Mouse (Mus musculus) gastrocnemius, adult 2 months (tissue): ENCODE measurements at regions not wholly inside any gene's neighbourhood (a gene's known extent, or its start where the extent isn't known, plus 50 kb on each side); places are given as distances from the start of the nearest gene placed in this dataset.

Experiments used
- DNase-seq: peaks from one replicate; pipeline ENCODE4 v3.0.0; 2022
- H3K27ac ChIP-seq: fragments of 200-600 bp; 2 replicates; pipeline ENCODE4 v1.8.1; 2022; ENCODE audit warnings: mild to moderate bottlenecking
- H3K4me3 ChIP-seq: fragments of 200-600 bp; 2 replicates; pipeline ENCODE4 v1.8.1; 2022; ENCODE audit warnings: mild to moderate bottlenecking, moderate library complexity
- CTCF ChIP-seq: fragments of 200-600 bp; IDR thresholded peaks from 2 replicates; pipeline ENCODE4 v1.8.1; 2022; ENCODE audit warnings: antibody characterized with exemption, mild to moderate bottlenecking, moderate library complexity
- intact Hi-C: fragments of 180-260 bp; cut with DNase I; formaldehyde crosslinking; loops from one replicate; pipeline ENCODE4 v1.15.1; 2025

DNA sequence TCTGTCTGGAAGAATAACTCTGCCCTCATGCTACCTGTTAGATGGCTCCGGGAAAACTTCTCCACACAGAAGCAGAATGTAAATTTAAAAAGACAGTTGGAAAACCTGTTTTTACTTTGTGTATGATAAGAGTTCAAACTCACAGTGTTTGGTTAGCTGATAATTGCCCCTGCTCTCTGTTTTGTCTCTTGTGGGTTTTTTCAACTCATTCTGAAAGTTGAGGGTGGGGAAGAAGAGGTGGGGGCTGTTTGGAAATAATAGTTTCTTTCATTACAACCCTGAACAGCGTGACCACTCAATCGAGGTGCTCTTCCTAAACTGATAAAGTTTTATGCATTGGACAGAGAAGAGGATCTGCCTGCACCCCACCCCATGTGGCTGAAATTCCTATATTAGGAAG is 626.7 kb upstream of the Intu start:
- intact Hi-C loops: no loop called here
- DNase-seq: no peak
- no peak for TF ChIP-seq CTCF
- Histone ChIP-seq H3K27ac (no peak overlapping the region), H3K4me3 (no peak overlapping the region)

DNA sequence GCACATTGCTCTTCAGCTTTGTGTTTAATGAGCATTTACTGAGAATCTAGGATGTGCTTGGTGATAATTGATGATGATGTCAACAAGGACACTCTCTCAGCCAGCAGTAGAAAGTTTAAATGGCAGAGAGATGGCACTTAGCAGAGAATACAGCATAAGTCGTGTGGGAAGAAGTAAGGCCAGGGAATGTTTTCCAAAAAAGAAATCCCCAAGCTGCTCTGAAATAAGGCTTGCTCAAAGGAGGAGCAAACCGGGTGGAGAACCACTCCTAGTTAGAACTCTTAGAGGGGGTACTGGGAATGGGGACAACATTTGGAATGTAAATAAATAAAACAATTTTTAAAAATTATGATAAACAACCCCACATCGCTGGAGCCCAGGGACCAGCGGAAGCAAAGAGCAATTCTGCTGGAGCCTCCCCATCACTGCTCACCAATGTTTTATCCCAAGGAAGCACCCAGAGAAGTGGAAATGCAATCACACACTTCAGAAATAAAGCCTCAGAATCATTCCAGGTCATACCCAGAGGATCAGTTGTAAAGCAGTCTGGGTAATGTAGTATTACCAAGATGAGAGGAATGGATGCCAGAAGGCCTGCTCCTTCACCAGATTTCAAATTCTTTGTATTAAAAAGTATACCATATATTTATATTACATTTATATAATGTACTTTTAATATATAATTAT is 622.3 kb upstream of the Intu start:
- H3K27ac ChIP-seq: no peak overlapping the region
- intact Hi-C loops: no loop called here

DNA sequence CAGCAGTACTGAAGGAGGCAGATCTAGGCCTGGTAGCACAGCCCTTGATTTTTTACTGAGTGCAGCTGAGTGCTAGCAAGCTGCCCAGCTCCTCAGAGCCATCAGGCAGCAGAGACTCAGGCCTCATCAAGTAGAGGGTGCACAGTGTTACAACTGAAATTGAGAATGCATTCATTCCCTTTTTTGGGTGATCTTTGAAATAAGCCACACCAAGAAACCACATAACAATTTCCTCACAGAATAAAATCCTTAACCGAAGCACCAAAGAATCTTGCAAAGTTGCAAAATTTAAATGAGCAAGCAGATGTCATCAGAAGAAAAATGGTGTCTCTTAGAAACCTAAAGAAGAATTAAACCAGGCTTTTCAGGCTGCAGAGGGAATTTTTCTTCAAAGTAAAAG is 621.4 kb upstream of the Intu start:
- no peak overlapping the region for H3K4me3 ChIP-seq

More for the DNA sequence above, 622.3 kb upstream of the Intu start:
- H3K4me3 ChIP-seq: no peak overlapping the region
- no peak for TF ChIP-seq CTCF
- DNase-seq: no peak

DNA sequence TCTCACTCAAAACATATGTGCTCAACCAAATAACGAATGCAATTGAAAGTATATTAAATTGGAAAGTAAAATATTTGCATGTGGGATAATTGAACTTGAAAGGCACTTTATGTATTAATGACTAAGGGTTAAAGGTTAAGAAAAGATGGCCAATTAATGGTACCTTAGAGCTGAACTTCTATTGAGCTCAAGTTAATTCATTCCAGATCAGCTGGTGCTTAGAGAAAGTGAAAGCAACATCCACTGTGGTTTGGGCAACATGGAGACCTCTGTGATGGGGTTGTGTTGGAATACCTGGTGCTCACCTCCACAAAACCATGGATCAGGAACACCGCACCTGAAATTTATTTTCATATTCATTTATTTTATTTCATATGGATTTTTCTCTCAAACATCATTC is 612.5 kb upstream of the Intu start:
- no peak for TF ChIP-seq CTCF
- H3K27ac ChIP-seq: no peak overlapping the region
- intact Hi-C loops: no loop called here

More for the DNA sequence above, 621.4 kb upstream of the Intu start:
- no peak for DNase-seq
- no peak for TF ChIP-seq CTCF
- H3K27ac ChIP-seq: no peak overlapping the region
- intact Hi-C loops: no loop called here

DNA sequence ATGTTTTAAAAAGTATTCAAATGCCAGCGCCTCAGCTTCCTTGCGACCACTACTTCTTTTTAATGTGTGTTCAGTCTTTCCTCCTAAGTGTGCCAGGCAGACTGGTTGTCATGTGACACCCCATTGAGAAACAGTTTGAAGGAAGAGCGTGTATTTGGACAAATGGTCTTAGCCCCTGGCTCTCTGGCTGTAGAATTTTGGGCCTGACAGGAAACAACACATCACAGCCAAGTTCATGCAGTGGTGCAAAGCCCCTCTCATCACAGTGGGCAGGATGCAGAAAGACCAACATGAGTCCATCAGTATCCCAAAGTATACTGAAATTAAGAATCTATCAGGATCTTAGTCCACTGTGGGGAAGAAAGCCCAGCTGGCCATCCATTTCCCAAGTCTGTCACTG is 605.6 kb upstream of the Intu start:
- intact Hi-C loops: no loop called here
- TF ChIP-seq CTCF: no peak
- no peak for DNase-seq
- no peak overlapping the region for H3K27ac ChIP-seq
- no peak overlapping the region for H3K4me3 ChIP-seq

More for the DNA sequence above, 612.5 kb upstream of the Intu start:
- DNase-seq: no peak
- H3K4me3 ChIP-seq: no peak overlapping the region

DNA sequence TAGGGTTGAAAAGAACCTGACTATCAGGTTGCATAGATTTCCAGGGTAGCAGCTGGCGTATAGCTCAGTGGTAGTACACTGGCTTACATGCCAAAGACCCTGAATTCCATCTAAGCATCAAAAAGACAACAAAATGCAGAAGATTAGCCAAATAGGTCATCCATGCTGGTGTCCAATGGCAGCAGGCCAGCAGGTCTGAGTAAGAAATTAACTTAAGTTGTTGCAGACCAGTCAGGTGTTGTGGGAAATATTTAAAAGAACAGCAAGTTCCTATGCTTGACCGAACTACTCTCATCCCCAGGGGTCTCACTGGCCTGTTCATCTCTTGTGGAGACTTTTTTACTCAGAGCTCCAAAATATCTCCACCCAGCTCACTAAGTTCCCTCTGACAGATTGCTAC is 602.7 kb upstream of the Intu start:
- intact Hi-C loops: no loop called here
- TF ChIP-seq CTCF: no peak
- Histone ChIP-seq H3K27ac (no peak overlapping the region), H3K4me3 (no peak overlapping the region)
- DNase-seq: peak; percentile 29

DNA sequence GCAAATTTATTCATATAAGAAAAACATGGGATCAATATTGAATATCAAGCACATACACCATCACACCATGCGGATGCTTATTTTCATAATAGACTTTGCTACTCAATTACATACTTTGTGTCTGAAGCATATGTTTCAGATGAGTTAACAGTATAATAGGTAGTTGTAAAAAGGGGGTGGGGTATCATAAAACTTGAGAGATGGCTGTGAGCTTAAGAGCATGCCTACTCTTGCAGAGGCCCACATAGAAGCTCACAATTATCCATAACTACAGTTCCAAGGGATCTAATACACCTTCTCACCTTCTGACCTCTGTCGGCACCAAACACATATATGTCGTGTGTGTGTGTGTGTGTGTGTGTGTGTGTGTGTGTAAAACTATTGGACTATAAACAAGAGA is 597.7 kb upstream of the Intu start:
- intact Hi-C loops: no loop called here
- TF ChIP-seq CTCF: no peak
- no peak for DNase-seq
- Histone ChIP-seq H3K4me3 (no peak overlapping the region), H3K27ac (no peak overlapping the region)

DNA sequence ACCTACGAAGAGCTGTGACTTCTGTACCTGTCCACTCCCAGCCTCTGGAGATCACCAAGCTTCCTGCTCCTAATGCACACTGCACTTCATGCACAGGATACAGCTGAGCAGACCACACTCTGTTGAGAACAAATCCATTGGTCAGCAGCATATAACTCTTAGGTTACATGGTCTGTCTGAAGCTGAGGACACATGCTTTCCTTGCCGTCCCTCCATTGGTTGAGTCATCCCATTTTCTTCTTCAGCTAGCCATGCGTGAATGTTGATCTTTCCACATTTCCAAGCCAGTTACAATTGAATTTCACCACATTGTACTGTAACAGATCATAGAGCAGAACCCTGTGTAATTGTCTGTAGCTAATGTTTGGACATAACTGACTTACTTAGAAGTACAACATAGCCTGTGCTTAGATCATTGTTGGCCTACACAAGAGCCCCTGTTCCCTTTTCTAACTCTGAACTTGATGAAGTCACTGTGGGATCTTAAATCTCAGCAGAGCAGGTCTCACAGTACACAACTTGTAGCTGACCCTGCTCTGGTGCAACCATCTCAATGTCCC is 593.3 kb upstream of the Intu start:
- Histone ChIP-seq H3K4me3 (no peak overlapping the region), H3K27ac (no peak overlapping the region)
- intact Hi-C loops: no loop called here
- no peak for DNase-seq
- TF ChIP-seq CTCF: no peak

DNA sequence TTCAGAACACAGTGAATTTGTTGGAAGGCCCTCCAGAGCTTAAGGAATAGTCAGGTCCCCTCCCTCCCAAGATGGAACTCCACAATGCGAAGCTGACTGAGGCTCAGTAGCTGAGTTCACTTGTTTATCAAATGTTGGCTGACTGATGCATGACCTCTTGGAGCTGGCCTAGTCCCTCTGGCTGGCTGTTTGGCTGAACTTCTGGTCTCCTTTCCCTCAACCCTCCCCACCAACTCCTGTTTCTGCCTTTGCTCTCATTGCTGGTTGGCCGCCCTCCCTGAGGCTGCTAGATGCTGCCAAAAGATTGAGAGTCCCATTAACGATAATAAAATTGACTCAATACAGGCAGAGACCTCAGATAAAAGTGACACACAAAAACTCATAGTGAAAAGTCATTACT is 586.5 kb upstream of the Intu start:
- DNase-seq: peak; percentile 85
- no peak overlapping the region for H3K4me3 ChIP-seq
- no peak for TF ChIP-seq CTCF
- intact Hi-C loops: no loop called here
- H3K27ac ChIP-seq: no peak overlapping the region

DNA sequence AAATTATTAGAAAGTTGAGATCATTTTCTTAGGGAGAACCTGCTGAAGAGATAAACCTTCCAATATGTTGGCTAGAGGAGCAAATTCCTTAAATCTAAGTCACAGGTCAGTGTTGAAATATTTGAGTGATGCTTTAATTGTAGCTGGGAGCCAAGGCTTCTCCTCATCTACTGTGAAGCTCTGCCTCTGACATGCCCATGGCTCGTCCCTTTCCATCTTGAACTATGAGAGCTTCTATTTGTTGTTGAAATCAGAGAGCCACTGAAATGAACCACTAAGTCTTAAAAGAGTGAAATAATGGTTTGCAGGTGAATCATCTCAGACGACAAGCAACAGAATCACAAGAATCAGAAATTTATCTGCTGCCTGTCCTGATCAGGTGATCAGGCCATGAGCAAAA is 579.0 kb upstream of the Intu start:
- H3K27ac ChIP-seq: no peak overlapping the region
- no peak for DNase-seq
- H3K4me3 ChIP-seq: no peak overlapping the region
- TF ChIP-seq CTCF: no peak
- intact Hi-C loops: no loop called here

DNA sequence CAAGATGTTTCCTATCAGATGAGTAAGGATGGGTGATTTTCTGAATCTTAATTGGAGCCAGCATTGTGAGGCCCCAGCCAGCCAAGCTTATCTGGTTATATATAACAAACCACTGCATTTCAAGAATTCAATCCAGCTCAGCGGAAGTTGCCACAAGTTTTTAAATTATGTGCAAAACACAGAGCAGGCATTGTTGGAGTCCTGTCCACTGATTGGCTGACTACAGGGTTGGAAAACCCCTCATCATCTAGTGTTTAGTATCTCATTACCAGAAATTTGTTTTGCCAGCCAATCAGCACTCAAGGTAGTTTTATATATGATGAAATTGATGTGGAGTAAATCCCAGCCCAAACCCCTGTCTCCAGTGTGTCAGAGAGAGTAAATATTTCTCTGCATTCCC is 578.5 kb upstream of the Intu start:
- intact Hi-C loops: no loop called here
- H3K27ac ChIP-seq: no peak overlapping the region
- no peak overlapping the region for H3K4me3 ChIP-seq
- DNase-seq: no peak
- no peak for TF ChIP-seq CTCF

DNA sequence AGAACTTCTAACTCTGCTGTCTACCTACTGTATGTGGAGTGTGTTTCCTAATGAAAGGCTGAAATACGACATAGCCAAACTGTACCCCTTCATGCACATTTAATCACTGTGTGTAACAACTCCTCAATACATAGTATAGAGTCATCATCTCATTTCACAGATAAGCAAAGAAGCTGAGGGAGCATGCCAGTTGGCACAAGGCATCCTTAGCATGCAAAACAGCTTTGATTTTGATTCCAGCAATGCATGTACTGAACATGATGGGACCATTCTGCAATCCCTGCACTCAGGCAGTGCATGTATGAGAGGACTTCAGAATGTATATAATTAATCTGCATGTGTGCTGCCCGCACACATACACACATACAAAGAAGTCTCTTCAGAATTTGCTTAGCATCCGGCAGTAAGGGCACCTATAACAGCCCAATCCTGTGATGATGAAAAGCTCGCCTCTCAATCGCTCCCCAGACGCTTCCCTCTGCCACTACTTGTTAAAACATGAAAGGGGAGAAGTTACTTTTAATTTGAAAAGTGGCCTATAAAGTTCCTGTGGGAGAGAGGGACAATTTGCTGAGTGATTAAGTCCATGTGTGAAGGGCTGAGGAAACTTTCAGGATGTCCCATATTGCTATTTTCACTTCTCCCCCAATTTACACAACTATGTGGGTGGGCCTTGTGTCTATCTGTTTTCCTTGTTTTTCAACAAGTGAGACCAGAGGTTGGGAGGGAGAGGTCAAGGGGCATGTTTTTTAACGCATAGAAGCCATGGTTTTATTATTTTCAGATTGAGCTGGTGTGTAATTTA is 569.0 kb upstream of the Intu start:
- no peak for DNase-seq
- Histone ChIP-seq H3K27ac (no peak overlapping the region), H3K4me3 (no peak overlapping the region)
- intact Hi-C loops: no loop called here
- no peak for TF ChIP-seq CTCF

DNA sequence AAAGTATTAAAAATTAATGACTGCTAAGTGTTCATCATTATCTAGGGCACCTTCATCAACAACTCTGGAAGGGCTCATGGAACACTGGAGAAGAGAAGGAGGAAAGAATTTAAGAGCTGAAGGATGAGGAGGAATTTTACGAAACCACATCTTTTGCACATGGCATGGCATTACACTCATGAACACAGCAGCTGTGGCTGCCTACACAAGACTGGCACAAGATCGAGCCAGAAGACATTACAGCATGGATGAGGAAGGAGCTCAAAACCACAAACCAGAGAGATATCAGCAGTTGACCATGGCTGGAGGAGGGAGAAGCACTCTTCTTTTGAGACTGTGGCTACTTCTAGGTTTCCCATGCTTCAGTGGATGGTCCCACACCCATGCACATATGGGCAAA is 565.7 kb upstream of the Intu start:
- Histone ChIP-seq H3K4me3 (no peak overlapping the region), H3K27ac (no peak overlapping the region)
- DNase-seq: no peak
- intact Hi-C loops: no loop called here
- TF ChIP-seq CTCF: no peak
